Mouse (Mus musculus) spleen, adult 2 months (tissue): ENCODE measurements around the gene Racgap1. TPM values are rescaled to one million over a fixed set of nuclear protein-coding genes. Genes with fewer than 3 reads are reported as not detected.

Experiments used
- DNase-seq, 2 experiments: peaks; one replicate each; pipeline versions ENCODE4 v3.0.0 to v3.0.0-alpha.2; 2012 to 2021; ENCODE audit warnings: low spot score in 2 of 2, low read depth in 1 of 2
- H3K27ac ChIP-seq: fragments of 200-500 bp; 2 replicates; pipeline ENCODE4 v1.5.1; 2012; ENCODE audit warnings: low read length, inconsistent platforms; ENCODE audit not compliant: insufficient read depth
- H3K27me3 ChIP-seq: fragments of 200-500 bp; 2 replicates; pipeline ENCODE4 v1.6.1; 2012; ENCODE audit warnings: mild to moderate bottlenecking, moderate library complexity, low read length, inconsistent platforms; ENCODE audit not compliant: control insufficient read depth, insufficient read depth
- H3K36me3 ChIP-seq: fragments of 200-500 bp; 2 replicates; pipeline ENCODE4 v1.6.1; 2012; ENCODE audit warnings: mild to moderate bottlenecking, low read length, inconsistent platforms; ENCODE audit not compliant: control insufficient read depth, insufficient read depth
- H3K4me1 ChIP-seq: fragments of 200-500 bp; 2 replicates; pipeline ENCODE4 v1.6.1; 2011; ENCODE audit warnings: inconsistent platforms; ENCODE audit not compliant: control insufficient read depth, insufficient read depth, insufficient read length
- H3K4me3 ChIP-seq: fragments of 200-500 bp; 2 replicates; pipeline ENCODE4 v1.5.1; 2011; ENCODE audit warnings: mild to moderate bottlenecking, inconsistent platforms; ENCODE audit not compliant: insufficient read depth, insufficient read length; ENCODE audit errors: extremely low read depth
- CTCF ChIP-seq: fragments of 200-500 bp; IDR thresholded peaks from 2 replicates; pipeline ENCODE4 v1.5.1; 2011; ENCODE audit warnings: mild to moderate bottlenecking, inconsistent platforms; ENCODE audit not compliant: insufficient read depth, insufficient read length, insufficient replicate concordance; ENCODE audit errors: extremely low read depth
- POLR2A ChIP-seq: fragments of 200-500 bp; IDR thresholded peaks from 2 replicates; pipeline ENCODE4 v1.6.1; 2011; ENCODE audit warnings: low read depth, low read length, inconsistent platforms
- WGBS: fragments of 180-500 bp; shearing (Covaris S2); methylation state at CpG from one replicate; pipeline ENCODE4 v1.1.7; 2018; 5-methylcytosine and 5-hydroxymethylcytosine counted together
- polyA plus RNA-seq: library from polyadenylated mRNA; depleted of rRNA; stranded (reverse); fragments of >200 nt; gene quantifications from 2 replicates; pipeline ENCODE4 v1.2.3, GENCODE M21; 2012

The Racgap1 gene
- polyA plus RNA-seq, 1 experiment, result 12.7 TPM

GRCm38 (mm10) chr15:99644776-99645175 lies 6.7 kb downstream of the Racgap1 start:
- no peaks in the 10 kb centered on the region for H3K27me3 ChIP-seq
- H3K4me1 ChIP-seq, result peaks cover 5% of the 10 kb centered on the region; the same call in 1 of the 2 replicates
- TF ChIP-seq POLR2A (no peak), CTCF (no peak)
- H3K36me3 ChIP-seq, result no peaks in the 10 kb centered on the region
- no peak overlapping the region for H3K27ac ChIP-seq
- WGBS, result 58% methylated on average over 7 of the region's 7 CpGs
- no peak for DNase-seq
- no peak overlapping the region for H3K4me3 ChIP-seq

- Histone ChIP-seq H3K4me3 (no peak overlapping the region), H3K36me3 (no peaks in the 10 kb centered on the region), H3K27me3 (no peaks in the 10 kb centered on the region), H3K4me1 (no peaks in the 10 kb centered on the region), H3K27ac (no peak overlapping the region)
- TF ChIP-seq POLR2A (no peak), CTCF (no peak)
- no peak for DNase-seq
- WGBS, result 71% methylated on average over 10 of the region's 10 CpGs
These were observed 7.6 kb downstream of the Racgap1 start for GRCm38 (mm10) chr15:99643832-99644231.

GRCm38 (mm10) chr15:99642622-99643021 lies 8.8 kb downstream of the Racgap1 start:
- no peaks in the 10 kb centered on the region for H3K27me3 ChIP-seq
- H3K4me1 ChIP-seq, result no peaks in the 10 kb centered on the region
- no peak for TF ChIP-seq POLR2A
- WGBS, result 56% methylated on average over 6 of the region's 6 CpGs
- no peak overlapping the region for H3K27ac ChIP-seq
- no peak for DNase-seq
- no peaks in the 10 kb centered on the region; the same call in 1 of the 2 replicates for H3K36me3 ChIP-seq
- no peak overlapping the region for H3K4me3 ChIP-seq

- no peak for DNase-seq
- peaks cover 14% of the 10 kb centered on the region for H3K36me3 ChIP-seq
- no peaks in the 10 kb centered on the region for H3K27me3 ChIP-seq
- WGBS, result 94% methylated on average over 5 of the region's 5 CpGs
- H3K27ac ChIP-seq, result no peak overlapping the region
- no peak overlapping the region for H3K4me3 ChIP-seq
- H3K4me1 ChIP-seq, result no peaks in the 10 kb centered on the region
- TF ChIP-seq CTCF (no peak), POLR2A (no peak)
These were observed 13.4 kb downstream of the Racgap1 start for GRCm38 (mm10) chr15:99638124-99638485.

GRCm38 (mm10) chr15:99637405-99638123 lies 13.9 kb downstream of the Racgap1 start:
- no peak for TF ChIP-seq POLR2A
- TF ChIP-seq CTCF, result no peak
- no peak overlapping the region for H3K27ac ChIP-seq
- H3K4me1 ChIP-seq, result no peaks in the 10 kb centered on the region
- 96% methylated on average over 12 of the region's 12 CpGs for WGBS
- no peak overlapping the region for H3K4me3 ChIP-seq
- no peak for DNase-seq
- H3K36me3 ChIP-seq, result peaks cover 14% of the 10 kb centered on the region
- no peaks in the 10 kb centered on the region for H3K27me3 ChIP-seq

GRCm38 (mm10) chr15:99634702-99635101 lies 16.8 kb downstream of the Racgap1 start:
- H3K36me3 ChIP-seq, result peaks cover 19% of the 10 kb centered on the region
- H3K27me3 ChIP-seq, result no peaks in the 10 kb centered on the region
- 72% methylated on average over 7 of the region's 7 CpGs for WGBS
- no peak for DNase-seq
- H3K4me1 ChIP-seq, result no peaks in the 10 kb centered on the region
- no peak overlapping the region for H3K4me3 ChIP-seq
- TF ChIP-seq CTCF (no peak), POLR2A (no peak)
- H3K27ac ChIP-seq, result no peak overlapping the region

- DNase-seq, result no peak
- H3K4me1 ChIP-seq, result no peaks in the 10 kb centered on the region
- no peaks in the 10 kb centered on the region for H3K27me3 ChIP-seq
- no peak overlapping the region for H3K4me3 ChIP-seq
- peaks cover 18% of the 10 kb centered on the region for H3K36me3 ChIP-seq
- H3K27ac ChIP-seq, result no peak overlapping the region
- no peak for TF ChIP-seq CTCF
- no peak for TF ChIP-seq POLR2A
These were observed 19.8 kb downstream of the Racgap1 start for GRCm38 (mm10) chr15:99631618-99632017.

- no peak overlapping the region for H3K4me3 ChIP-seq
- no peaks in the 10 kb centered on the region for H3K27me3 ChIP-seq
These were observed 29.4 kb downstream of the Racgap1 start for GRCm38 (mm10) chr15:99622063-99622462.

More at GRCm38 (mm10) chr15:99622063-99622462, 29.4 kb downstream of the Racgap1 start:
- TF ChIP-seq CTCF (no peak), POLR2A (no peak)
- Histone ChIP-seq H3K4me1 (no peaks in the 10 kb centered on the region), H3K27ac (no peak overlapping the region), H3K36me3 (peaks cover 10% of the 10 kb centered on the region)
- DNase-seq, result no peak
- 94% methylated on average over 11 of the region's 11 CpGs for WGBS
